Mouse (Mus musculus) forebrain, embryonic 10.5 days (tissue): ENCODE data around the gene Cdkl4. TPM values are rescaled to one million over a fixed set of nuclear protein-coding genes. Genes with fewer than 3 reads are reported as not detected.

Experiments used
- DNase-seq: peaks from one replicate; pipeline ENCODE4 v3.0.0-alpha.2; 2017; ENCODE audit warnings: low spot score; ENCODE audit errors: extremely low spot score
- H3K27ac ChIP-seq: fragments of 300-500 bp; sonication (generic); 2 replicates; pipeline ENCODE4 v1.5.1; 2016; ENCODE audit warnings: mild to moderate bottlenecking
- H3K27me3 ChIP-seq: fragments of 300-500 bp; sonication (generic); 2 replicates; pipeline ENCODE4 v1.6.1; 2016; ENCODE audit warnings: mild to moderate bottlenecking; ENCODE audit not compliant: poor library complexity, severe bottlenecking
- H3K36me3 ChIP-seq: fragments of 300-500 bp; sonication (generic); replicated peaks from 2 replicates; pipeline ENCODE4 v1.6.1; 2016; ENCODE audit warnings: mild to moderate bottlenecking, moderate library complexity
- H3K4me1 ChIP-seq: fragments of 300-500 bp; sonication (generic); 2 replicates; pipeline ENCODE4 v1.6.1; 2016
- H3K4me3 ChIP-seq: fragments of 300-500 bp; sonication (generic); 2 replicates; pipeline ENCODE4 v1.5.1; 2016; ENCODE audit warnings: mild to moderate bottlenecking, moderate library complexity
- H3K9me3 ChIP-seq: fragments of 300-500 bp; sonication (generic); 2 replicates; pipeline ENCODE4 v1.6.1; 2016; ENCODE audit warnings: mild to moderate bottlenecking, moderate library complexity
- WGBS: fragments of 180-500 bp; shearing (Covaris S2); methylation state at CpG from one replicate; pipeline ENCODE4 v1.1.7; 2016; 5-methylcytosine and 5-hydroxymethylcytosine counted together
- polyA plus RNA-seq: library from polyadenylated mRNA; unstranded; fragments of >200 nt; fragmentation: Nextera tagmentation; extraction: Ambion mirVana; gene quantifications from 2 replicates; pipeline ENCODE4 v1.2.1, GENCODE M21; 2016

The Cdkl4 gene
- polyA plus RNA-seq, 1 experiment from 2014 or later = 1.2 TPM

- no peak overlapping the region for H3K4me3 ChIP-seq
- peaks cover 20% of the 10 kb centered on the region for H3K36me3 ChIP-seq
- no peak overlapping the region for H3K27ac ChIP-seq
- DNase-seq = peak; percentile 73
- H3K4me1 ChIP-seq = peaks cover 9% of the 10 kb centered on the region
- WGBS = 19% methylated on average over 12 of the region's 12 CpGs
- peaks cover 12% of the 10 kb centered on the region; the same call in 1 of the 2 replicates for H3K9me3 ChIP-seq
- H3K27me3 ChIP-seq = no peaks in the 10 kb centered on the region
Observed at GRCm38 (mm10) chr17:80560669-80561401, 16.8 kb downstream of the Cdkl4 start.

GRCm38 (mm10) chr17:80559745-80560144, 17.9 kb downstream of the Cdkl4 start:
- Histone ChIP-seq H3K9me3 (0 out of 2 replicates have a peak, but pooled peaks cover 3% of the 10 kb centered on the region), H3K36me3 (peaks cover 15% of the 10 kb centered on the region), H3K4me1 (peaks cover 9% of the 10 kb centered on the region), H3K4me3 (no peak overlapping the region), H3K27ac (no peak overlapping the region), H3K27me3 (no peaks in the 10 kb centered on the region)
- WGBS = 87% methylated on average over 4 of the region's 4 CpGs
- DNase-seq = no peak

- Histone ChIP-seq H3K9me3 (0 out of 2 replicates have a peak, but pooled peaks cover 3% of the 10 kb centered on the region), H3K4me1 (peaks cover 13% of the 10 kb centered on the region), H3K27me3 (no peaks in the 10 kb centered on the region), H3K36me3 (peaks cover 10% of the 10 kb centered on the region), H3K4me3 (no peak overlapping the region), H3K27ac (no peak overlapping the region)
- DNase-seq = peak; percentile 37
- WGBS = 32% methylated on average over 11 of the region's 11 CpGs
Observed at GRCm38 (mm10) chr17:80559050-80559449, 18.6 kb downstream of the Cdkl4 start.

- 0 out of 2 replicates have a peak, but pooled peaks cover 3% of the 10 kb centered on the region for H3K9me3 ChIP-seq
- no peak overlapping the region for H3K27ac ChIP-seq
- WGBS = 81% methylated on average over 14 of the region's 14 CpGs
- H3K4me1 ChIP-seq = peaks cover 15% of the 10 kb centered on the region
- DNase-seq = no peak
- no peaks in the 10 kb centered on the region for H3K27me3 ChIP-seq
- H3K36me3 ChIP-seq = peaks cover 8% of the 10 kb centered on the region
- H3K4me3 ChIP-seq = no peak overlapping the region
Observed at GRCm38 (mm10) chr17:80558583-80558982, 19.0 kb downstream of the Cdkl4 start.

GRCm38 (mm10) chr17:80557461-80557860, 20.2 kb downstream of the Cdkl4 start:
- H3K9me3 ChIP-seq = 0 out of 2 replicates have a peak, but pooled peaks cover 3% of the 10 kb centered on the region
- 96% methylated on average over 5 of the region's 5 CpGs for WGBS
- H3K4me3 ChIP-seq = no peak overlapping the region
- H3K36me3 ChIP-seq = peaks cover 7% of the 10 kb centered on the region
- peaks cover 20% of the 10 kb centered on the region for H3K4me1 ChIP-seq
- no peaks in the 10 kb centered on the region for H3K27me3 ChIP-seq
- DNase-seq = no peak
- no peak overlapping the region for H3K27ac ChIP-seq

- peak overlapping the region; percentile 82 for H3K4me3 ChIP-seq
- 4% methylated on average over 35 of the region's 35 CpGs for WGBS
- H3K27ac ChIP-seq = peak overlapping the region; percentile 91
Observed at GRCm38 (mm10) chr17:80553318-80554270, 24.0 kb downstream of the Cdkl4 start.

GRCm38 (mm10) chr17:80552653-80553052, 25.0 kb downstream of the Cdkl4 start:
- no peak for DNase-seq
- Histone ChIP-seq H3K4me1 (peaks cover 11% of the 10 kb centered on the region), H3K27ac (peak overlapping the region; percentile 91), H3K36me3 (peaks cover 7% of the 10 kb centered on the region), H3K4me3 (peak overlapping the region; percentile 82), H3K9me3 (0 out of 2 replicates have a peak, but pooled peaks cover 3% of the 10 kb centered on the region), H3K27me3 (no peaks in the 10 kb centered on the region)
- 88% methylated on average over 4 of the region's 4 CpGs for WGBS

More at GRCm38 (mm10) chr17:80553318-80554270, 24.0 kb downstream of the Cdkl4 start:
- Histone ChIP-seq H3K36me3 (peaks cover 7% of the 10 kb centered on the region), H3K4me1 (peaks cover 13% of the 10 kb centered on the region), H3K9me3 (0 out of 2 replicates have a peak, but pooled peaks cover 3% of the 10 kb centered on the region), H3K27me3 (no peaks in the 10 kb centered on the region)
- DNase-seq = peak; percentile 75

GRCm38 (mm10) chr17:80550981-80551380, 26.6 kb downstream of the Cdkl4 start:
- DNase-seq = no peak
- 82% methylated on average over 15 of the region's 15 CpGs for WGBS
- no peaks in the 10 kb centered on the region for H3K9me3 ChIP-seq
- no peak overlapping the region for H3K27ac ChIP-seq
- no peaks in the 10 kb centered on the region for H3K27me3 ChIP-seq
- H3K36me3 ChIP-seq = peaks cover 2% of the 10 kb centered on the region; the same call in 1 of the 2 replicates
- H3K4me1 ChIP-seq = peaks cover 11% of the 10 kb centered on the region
- no peak overlapping the region for H3K4me3 ChIP-seq

- no peak overlapping the region for H3K4me3 ChIP-seq
- no peaks in the 10 kb centered on the region for H3K9me3 ChIP-seq
- no peaks in the 10 kb centered on the region for H3K27me3 ChIP-seq
- H3K36me3 ChIP-seq = no peaks in the 10 kb centered on the region
- 85% methylated on average over 2 of the region's 2 CpGs for WGBS
- peaks cover 4% of the 10 kb centered on the region; the same call in 1 of the 2 replicates for H3K4me1 ChIP-seq
- no peak overlapping the region for H3K27ac ChIP-seq
- DNase-seq = no peak
Observed at GRCm38 (mm10) chr17:80546846-80547245, 30.8 kb downstream of the Cdkl4 start.

GRCm38 (mm10) chr17:80546227-80546626, 31.4 kb downstream of the Cdkl4 start:
- Histone ChIP-seq H3K36me3 (no peaks in the 10 kb centered on the region), H3K4me1 (peaks cover 4% of the 10 kb centered on the region; the same call in 1 of the 2 replicates), H3K4me3 (no peak overlapping the region), H3K9me3 (no peaks in the 10 kb centered on the region), H3K27me3 (no peaks in the 10 kb centered on the region), H3K27ac (no peak overlapping the region)
- no peak for DNase-seq
- 94% methylated on average over 8 of the region's 8 CpGs for WGBS

GRCm38 (mm10) chr17:80543646-80544045, 34.0 kb downstream of the Cdkl4 start:
- H3K9me3 ChIP-seq = no peaks in the 10 kb centered on the region
- H3K36me3 ChIP-seq = no peaks in the 10 kb centered on the region
- no peak overlapping the region for H3K4me3 ChIP-seq
- 92% methylated on average over 20 of the region's 20 CpGs for WGBS
- H3K27me3 ChIP-seq = no peaks in the 10 kb centered on the region
- DNase-seq = no peak
- peaks cover 4% of the 10 kb centered on the region; the same call in 1 of the 2 replicates for H3K4me1 ChIP-seq
- H3K27ac ChIP-seq = no peak overlapping the region

GRCm38 (mm10) chr17:80537136-80537535, 40.5 kb downstream of the Cdkl4 start:
- 64% methylated on average over 6 of the region's 6 CpGs for WGBS
- Histone ChIP-seq H3K27me3 (no peaks in the 10 kb centered on the region), H3K9me3 (no peaks in the 10 kb centered on the region), H3K4me3 (no peak overlapping the region), H3K36me3 (no peaks in the 10 kb centered on the region), H3K4me1 (peaks cover 2% of the 10 kb centered on the region; the same call in 1 of the 2 replicates), H3K27ac (no peak overlapping the region)
- DNase-seq = no peak
